Mouse (Mus musculus) C2C12 (cell line): ENCODE measurements around the gene Atg10.

Source experiments
- CEBPB ChIP-seq: IDR thresholded peaks from one replicate; pipeline ENCODE4 v1.6.1; 2011; ENCODE audit warnings: low read depth, mild to moderate bottlenecking, control low read depth, moderate library complexity
- CTCF ChIP-seq: IDR thresholded peaks from one replicate; pipeline ENCODE4 v1.5.1; 2011; ENCODE audit not compliant: control insufficient read depth, insufficient read depth, insufficient read length
- FOSL1 ChIP-seq: IDR thresholded peaks from one replicate; pipeline ENCODE4 v1.8.0; 2011; ENCODE audit warnings: mild to moderate bottlenecking, low read length; ENCODE audit not compliant: poor library complexity, insufficient read depth, severe bottlenecking
- MAX ChIP-seq: IDR thresholded peaks from one replicate; pipeline ENCODE4 v1.6.1; 2011; ENCODE audit warnings: mild to moderate bottlenecking, control low read depth
- MYOD1 ChIP-seq: IDR thresholded peaks from one replicate; pipeline ENCODE4 v1.6.1; 2011; ENCODE audit warnings: low read depth; ENCODE audit not compliant: control insufficient read depth, insufficient read length
- MYOG ChIP-seq: IDR thresholded peaks from one replicate; pipeline ENCODE4 v1.6.1; 2011; ENCODE audit not compliant: control insufficient read depth, insufficient read length; ENCODE audit errors: extremely low read depth
- USF1 ChIP-seq: IDR thresholded peaks from one replicate; pipeline ENCODE4 v1.6.1; 2011; ENCODE audit warnings: low read depth, mild to moderate bottlenecking, control low read depth, moderate library complexity

- TF ChIP-seq CTCF: no peak
- no peak for TF ChIP-seq MYOD1
- TF ChIP-seq MAX: no peak
- no peak for TF ChIP-seq USF1
- TF ChIP-seq CEBPB: no peak
- TF ChIP-seq FOSL1: no peak
- no peak for TF ChIP-seq MYOG
Observed at GRCm38 (mm10) chr13:91133334-91133890, 90.4 kb downstream of the Atg10 start.
